Mouse (Mus musculus) brain, embryonic 14.5 days (tissue): ENCODE measurements around the gene Pck2.

Experiments
- CTCF ChIP-seq: fragments of 200-500 bp; IDR thresholded peaks from 2 replicates; pipeline ENCODE4 v1.5.1; 2012; ENCODE audit warnings: inconsistent platforms, mild to moderate bottlenecking, moderate library complexity, borderline replicate concordance; ENCODE audit not compliant: insufficient read depth, insufficient read length; ENCODE audit errors: extremely low read depth
- POLR2A ChIP-seq: fragments of 200-500 bp; IDR thresholded peaks from 2 replicates; pipeline ENCODE4 v1.6.1; 2012; ENCODE audit warnings: mild to moderate bottlenecking, inconsistent platforms, borderline replicate concordance; ENCODE audit not compliant: poor library complexity, insufficient read depth, insufficient read length, severe bottlenecking; ENCODE audit errors: extremely low read depth

GRCm38 (mm10) chr14:55563249-55563648 lies 23.2 kb downstream of the Pck2 start:
- TF ChIP-seq CTCF = no peak
- TF ChIP-seq POLR2A = no peak
